Mouse (Mus musculus) testis, adult 2 months (tissue): ENCODE data around the gene Hoxd8.

Experiments
- CTCF ChIP-seq: fragments of 200-500 bp; IDR thresholded peaks from 2 replicates; pipeline ENCODE4 v1.5.1; 2012; ENCODE audit warnings: low read depth, mild to moderate bottlenecking, inconsistent platforms, low read length, moderate library complexity; ENCODE audit not compliant: control insufficient read depth, insufficient read depth, insufficient replicate concordance
- POLR2A ChIP-seq: fragments of 200-500 bp; IDR thresholded peaks from 2 replicates; pipeline ENCODE4 v1.6.1; 2012; ENCODE audit warnings: low read depth, mild to moderate bottlenecking, inconsistent platforms, low read length, moderate library complexity; ENCODE audit not compliant: control insufficient read depth

- TF ChIP-seq CTCF (no peak), POLR2A (no peak)
These were observed 6.0 kb upstream of the Hoxd8 start for GRCm38 (mm10) chr2:74698201-74699052.
